Mouse (Mus musculus) hindbrain, embryonic 11.5 days (tissue): ENCODE data around the gene Tshz2. TPM values are rescaled to one million over a fixed set of nuclear protein-coding genes. Genes with fewer than 3 reads are reported as not detected.

ENCODE experiments used
- ATAC-seq: fragments of 200-750 bp; cut with Nextera tagmentation; 2 replicates; pipeline ENCODE4 v1.8.0; 2017; ENCODE audit warnings: mild to moderate bottlenecking, moderate TSS enrichment, moderate library complexity; ENCODE audit not compliant: low FRiP score
- DNase-seq: peaks from one replicate; pipeline ENCODE4 v3.0.0-alpha.2; 2015; ENCODE audit warnings: low spot score
- H3K27ac ChIP-seq: fragments of 300-500 bp; sonication (generic); 2 replicates; pipeline ENCODE4 v1.5.1; 2014; ENCODE audit warnings: mild to moderate bottlenecking, low read depth, low read length
- H3K27me3 ChIP-seq: fragments of 300-500 bp; sonication (generic); 2 replicates; pipeline ENCODE4 v1.6.1; 2014; ENCODE audit warnings: mild to moderate bottlenecking, low read length, moderate library complexity, mixed read lengths; ENCODE audit not compliant: control insufficient read depth, insufficient read depth
- H3K36me3 ChIP-seq: fragments of 300-500 bp; sonication (generic); 2 replicates; pipeline ENCODE4 v1.6.1; 2014; ENCODE audit warnings: mild to moderate bottlenecking, low read length, moderate library complexity, mixed read lengths; ENCODE audit not compliant: control insufficient read depth, insufficient read depth
- H3K4me1 ChIP-seq: fragments of 300-500 bp; sonication (generic); replicated peaks from 2 replicates; pipeline ENCODE4 v1.6.1; 2014; ENCODE audit warnings: low read length, mixed read lengths; ENCODE audit not compliant: control insufficient read depth, insufficient read depth
- H3K4me2 ChIP-seq: fragments of 300-500 bp; sonication (generic); replicated peaks from 2 replicates; pipeline ENCODE4 v1.6.1; 2014; ENCODE audit warnings: mild to moderate bottlenecking, low read depth, low read length
- H3K4me3 ChIP-seq: fragments of 300-500 bp; sonication (generic); 2 replicates; pipeline ENCODE4 v1.5.1; 2014; ENCODE audit warnings: low read depth, low read length
- H3K9ac ChIP-seq: fragments of 300-500 bp; sonication (generic); 2 replicates; pipeline ENCODE4 v1.6.1; 2014; ENCODE audit warnings: low read depth, low read length
- H3K9me3 ChIP-seq: fragments of 300-500 bp; sonication (generic); 2 replicates; pipeline ENCODE4 v1.6.1; 2016; ENCODE audit warnings: low read length; ENCODE audit not compliant: control insufficient read depth
- WGBS: fragments of 180-500 bp; shearing (Covaris S2); extraction: QIAGEN DNeasy Blood & Tissue Kit; methylation state at CpG from one replicate; pipeline ENCODE4 v1.1.7; 2014; 5-methylcytosine and 5-hydroxymethylcytosine counted together
- polyA plus RNA-seq: library from polyadenylated mRNA; unstranded; fragments of >200 nt; fragmentation: Nextera tagmentation; extraction: Ambion mirVana; gene quantifications from 2 replicates; pipeline ENCODE4 v1.2.1, GENCODE M21; 2014

The Tshz2 gene
- polyA plus RNA-seq, 1 experiment from 2014 or later: 6.4 TPM

DNA sequence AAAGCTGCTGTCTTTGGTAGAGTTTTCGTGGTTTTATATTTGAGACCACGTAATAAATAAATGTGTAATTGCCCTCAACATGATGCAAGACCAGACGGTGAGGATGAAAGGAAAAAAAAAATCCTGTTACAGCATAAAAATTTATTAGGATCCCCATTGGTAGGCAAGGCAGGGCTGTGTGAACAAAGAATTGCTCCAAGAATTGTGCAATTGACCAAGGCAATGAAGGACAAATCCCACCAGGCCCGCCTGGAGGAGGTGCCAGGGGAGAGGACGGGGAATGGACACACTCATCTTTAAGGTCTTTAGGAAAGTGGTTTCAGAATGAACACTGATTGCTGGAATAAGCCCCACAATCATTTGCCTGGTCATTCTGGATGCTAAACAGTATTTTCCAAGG, 154.6 kb downstream of the Tshz2 start:
- DNase-seq (no peak), ATAC-seq (no peak)
- no peaks in the 10 kb centered on the region for H3K36me3 ChIP-seq
- H3K4me2 ChIP-seq: no peak overlapping the region
- H3K9me3 ChIP-seq: no peaks in the 10 kb centered on the region
- 83% methylated on average over 5 of the region's 5 CpGs for WGBS
- no peak overlapping the region for H3K4me3 ChIP-seq
- no peaks in the 10 kb centered on the region for H3K27me3 ChIP-seq
- no peak overlapping the region for H3K27ac ChIP-seq
- no peak overlapping the region for H3K9ac ChIP-seq
- H3K4me1 ChIP-seq: no peaks in the 10 kb centered on the region

DNA sequence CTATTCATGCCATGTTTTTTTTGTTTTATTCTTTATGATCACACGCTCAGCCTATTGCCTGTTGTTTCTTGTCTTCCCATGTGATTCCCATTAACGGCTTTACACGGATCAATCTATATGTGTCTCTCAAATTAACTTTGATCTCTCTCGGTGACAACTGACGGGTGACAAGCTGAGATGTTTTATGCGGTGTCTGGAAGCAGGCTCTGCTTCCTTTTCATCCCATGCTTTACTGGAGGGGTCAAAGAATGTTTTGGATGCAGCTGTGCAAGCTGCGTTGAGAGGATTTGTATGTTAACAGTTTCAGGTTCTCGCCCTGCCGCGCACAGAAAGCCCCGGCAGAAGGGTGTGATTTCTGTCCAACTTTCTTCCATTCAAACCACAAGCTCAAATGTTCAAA, 155.1 kb downstream of the Tshz2 start:
- DNase-seq: no peak
- no peak overlapping the region for H3K4me3 ChIP-seq
- H3K9ac ChIP-seq: no peak overlapping the region
- no peak overlapping the region for H3K4me2 ChIP-seq
- H3K9me3 ChIP-seq: no peaks in the 10 kb centered on the region
- WGBS: 63% methylated on average over 11 of the region's 11 CpGs
- H3K4me1 ChIP-seq: 0 out of 2 replicates have a peak, but pooled peaks cover 2% of the 10 kb centered on the region
- H3K27me3 ChIP-seq: no peaks in the 10 kb centered on the region
- H3K36me3 ChIP-seq: no peaks in the 10 kb centered on the region
- H3K27ac ChIP-seq: no peak overlapping the region
- ATAC-seq: no peak

- H3K4me3 ChIP-seq: no peak overlapping the region
- H3K36me3 ChIP-seq: no peaks in the 10 kb centered on the region
- H3K9ac ChIP-seq: 0 out of 2 replicates have a peak overlapping the region, but pooled peaks have one; percentile 19
- 2% methylated on average over 12 of the region's 12 CpGs for WGBS
- DNase-seq: peak; percentile 72
- peak overlapping the region; percentile 47; the same call in 1 of the 2 replicates for H3K27ac ChIP-seq
- no peaks in the 10 kb centered on the region for H3K9me3 ChIP-seq
- H3K4me1 ChIP-seq: 0 out of 2 replicates have a peak, but pooled peaks cover 3% of the 10 kb centered on the region
- ATAC-seq: peak; percentile 75; the same call in 1 of the 2 replicates
- peak overlapping the region; percentile 29 for H3K4me2 ChIP-seq
- no peaks in the 10 kb centered on the region for H3K27me3 ChIP-seq
Measured at GRCm38 (mm10) chr2:169790439-169791131, 157.8 kb downstream of the Tshz2 start.

DNA sequence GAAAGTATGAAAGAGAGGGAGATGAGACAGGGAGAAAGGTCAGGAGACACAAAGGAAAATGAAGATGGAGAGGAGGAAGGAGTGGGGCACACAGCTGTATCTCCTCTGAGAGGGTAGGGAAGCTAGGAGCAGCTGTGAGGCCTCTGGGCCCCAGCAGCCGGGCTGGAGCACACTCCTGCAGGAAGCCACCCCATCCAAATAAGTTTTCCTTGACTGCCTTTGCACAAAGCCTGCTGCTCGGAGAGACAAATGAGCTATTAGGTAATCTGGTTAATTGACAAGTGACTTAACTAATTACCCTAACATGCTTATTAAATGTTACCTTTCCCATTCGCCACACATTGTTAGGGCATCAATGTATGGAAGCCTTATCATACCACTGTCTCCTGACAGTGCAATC, 159.9 kb downstream of the Tshz2 start:
- Histone ChIP-seq H3K9me3 (no peaks in the 10 kb centered on the region), H3K27ac (no peak overlapping the region), H3K9ac (no peak overlapping the region), H3K36me3 (no peaks in the 10 kb centered on the region), H3K4me2 (no peak overlapping the region), H3K4me1 (0 out of 2 replicates have a peak, but pooled peaks cover 3% of the 10 kb centered on the region), H3K27me3 (no peaks in the 10 kb centered on the region), H3K4me3 (no peak overlapping the region)
- ATAC-seq (no peak), DNase-seq (no peak)
- WGBS: 26% methylated on average over 3 of the region's 3 CpGs

DNA sequence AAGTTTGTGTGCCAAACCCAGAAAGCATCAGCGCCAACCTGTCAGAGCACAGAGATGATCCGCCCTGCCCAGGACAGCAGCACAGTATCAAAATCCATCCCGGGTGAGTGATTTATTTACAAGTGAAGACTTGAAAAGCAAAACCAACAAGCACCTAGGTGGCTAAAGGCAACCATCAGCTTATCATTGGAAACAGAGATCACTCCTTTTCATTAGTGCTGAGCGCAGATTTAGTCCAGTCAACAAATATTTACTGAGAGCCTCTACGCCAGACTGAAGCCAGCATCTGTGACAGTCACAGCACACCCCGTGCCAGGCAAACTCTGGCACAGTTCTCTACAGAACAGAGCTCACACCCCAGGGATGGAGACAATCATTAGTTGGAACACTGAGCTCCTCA, 169.4 kb downstream of the Tshz2 start:
- Histone ChIP-seq H3K4me3 (no peak overlapping the region), H3K27ac (no peak overlapping the region), H3K4me2 (no peak overlapping the region), H3K4me1 (no peaks in the 10 kb centered on the region), H3K36me3 (no peaks in the 10 kb centered on the region), H3K9ac (no peak overlapping the region), H3K9me3 (no peaks in the 10 kb centered on the region), H3K27me3 (no peaks in the 10 kb centered on the region)
- ATAC-seq: no peak
- DNase-seq: no peak
- WGBS: 94% methylated on average over 6 of the region's 6 CpGs

- H3K4me1 ChIP-seq: no peaks in the 10 kb centered on the region
- no peak overlapping the region for H3K4me2 ChIP-seq
- WGBS: 68% methylated on average over 5 of the region's 5 CpGs
- DNase-seq (no peak), ATAC-seq (no peak)
- no peak overlapping the region for H3K4me3 ChIP-seq
- no peak overlapping the region for H3K27ac ChIP-seq
- H3K36me3 ChIP-seq: no peaks in the 10 kb centered on the region
- no peak overlapping the region for H3K9ac ChIP-seq
- no peaks in the 10 kb centered on the region for H3K9me3 ChIP-seq
- no peaks in the 10 kb centered on the region for H3K27me3 ChIP-seq
Measured at GRCm38 (mm10) chr2:169804380-169804779, 171.6 kb downstream of the Tshz2 start.

DNA sequence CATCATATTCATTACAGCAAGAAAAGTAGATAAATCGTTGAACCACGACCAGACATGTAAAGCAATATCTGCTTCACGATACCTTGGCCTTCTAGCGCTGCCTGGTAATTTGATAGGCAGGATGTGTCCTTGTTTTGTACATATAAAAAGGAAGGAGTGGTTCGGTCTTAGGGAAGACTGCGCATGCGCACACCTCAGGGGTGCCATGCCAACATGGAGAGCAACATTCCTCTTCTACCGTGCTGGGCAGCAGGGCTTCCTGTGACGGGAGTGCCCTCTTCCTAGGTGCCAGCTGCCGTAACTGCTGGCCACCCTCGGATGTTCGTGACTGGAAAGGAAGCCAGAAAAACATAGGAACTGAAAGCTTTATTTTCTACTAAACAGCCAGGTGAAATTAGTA, 172.7 kb downstream of the Tshz2 start:
- 90% methylated on average over 12 of the region's 12 CpGs for WGBS
- Histone ChIP-seq H3K9me3 (no peaks in the 10 kb centered on the region), H3K4me1 (no peaks in the 10 kb centered on the region), H3K36me3 (no peaks in the 10 kb centered on the region), H3K27me3 (no peaks in the 10 kb centered on the region), H3K4me2 (no peak overlapping the region), H3K9ac (no peak overlapping the region), H3K4me3 (no peak overlapping the region), H3K27ac (no peak overlapping the region)
- no peak for DNase-seq
- no peak for ATAC-seq

DNA sequence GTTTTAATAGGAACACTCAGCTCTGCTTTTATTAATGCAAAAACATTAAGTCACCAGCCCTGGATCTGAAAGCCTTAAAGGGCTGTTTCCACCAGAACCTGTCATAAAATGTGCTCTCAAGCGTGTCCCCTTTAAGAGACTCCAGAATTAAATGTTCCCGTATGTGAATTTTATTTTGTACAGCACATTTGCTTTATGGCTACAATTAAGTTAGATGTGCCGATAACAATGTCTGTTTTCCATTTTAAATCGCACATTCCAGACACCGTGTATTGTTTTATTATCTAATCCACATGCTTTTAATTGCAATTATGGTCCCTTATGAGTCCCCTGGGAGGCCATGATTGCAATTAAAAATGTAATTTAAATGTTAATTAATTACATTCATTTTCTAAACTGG, 178.8 kb downstream of the Tshz2 start:
- Histone ChIP-seq H3K4me2 (no peak overlapping the region), H3K27ac (no peak overlapping the region), H3K36me3 (no peaks in the 10 kb centered on the region), H3K4me1 (no peaks in the 10 kb centered on the region), H3K4me3 (no peak overlapping the region), H3K27me3 (no peaks in the 10 kb centered on the region), H3K9ac (no peak overlapping the region), H3K9me3 (no peaks in the 10 kb centered on the region)
- WGBS: 85% methylated on average over 5 of the region's 5 CpGs
- DNase-seq (no peak), ATAC-seq (no peak)

DNA sequence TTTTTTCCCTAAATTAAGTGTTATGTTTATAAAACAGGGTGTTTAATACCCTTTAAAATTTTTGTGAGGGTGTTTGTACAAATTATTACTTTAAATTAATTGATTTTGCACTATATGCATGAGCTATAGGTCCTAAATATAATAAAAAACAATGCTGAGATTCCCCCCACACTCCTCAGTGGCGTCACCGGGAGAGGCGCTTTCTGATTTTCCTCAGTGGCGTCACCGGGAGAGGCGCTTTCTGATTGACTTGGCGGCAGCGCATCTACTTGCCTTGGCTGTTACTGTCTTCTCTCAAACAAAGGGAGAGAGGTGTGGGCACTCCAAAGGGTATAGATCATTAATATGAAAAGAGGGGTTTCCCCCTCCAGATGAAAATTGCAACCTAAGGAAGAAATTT, 179.2 kb downstream of the Tshz2 start:
- H3K27ac ChIP-seq: no peak overlapping the region
- no peaks in the 10 kb centered on the region for H3K4me1 ChIP-seq
- H3K36me3 ChIP-seq: no peaks in the 10 kb centered on the region
- H3K4me2 ChIP-seq: no peak overlapping the region
- no peak overlapping the region for H3K4me3 ChIP-seq
- ATAC-seq: no peak
- H3K9ac ChIP-seq: no peak overlapping the region
- DNase-seq: no peak
- H3K9me3 ChIP-seq: no peaks in the 10 kb centered on the region
- WGBS: 88% methylated on average over 8 of the region's 8 CpGs
- no peaks in the 10 kb centered on the region for H3K27me3 ChIP-seq
